Mouse (Mus musculus): ENCODE results near the gene Gm17657.
A peak's percentile ranks its signal among the peaks of the same experiment; 100 is the strongest.

Gene Gm17657

DNA sequence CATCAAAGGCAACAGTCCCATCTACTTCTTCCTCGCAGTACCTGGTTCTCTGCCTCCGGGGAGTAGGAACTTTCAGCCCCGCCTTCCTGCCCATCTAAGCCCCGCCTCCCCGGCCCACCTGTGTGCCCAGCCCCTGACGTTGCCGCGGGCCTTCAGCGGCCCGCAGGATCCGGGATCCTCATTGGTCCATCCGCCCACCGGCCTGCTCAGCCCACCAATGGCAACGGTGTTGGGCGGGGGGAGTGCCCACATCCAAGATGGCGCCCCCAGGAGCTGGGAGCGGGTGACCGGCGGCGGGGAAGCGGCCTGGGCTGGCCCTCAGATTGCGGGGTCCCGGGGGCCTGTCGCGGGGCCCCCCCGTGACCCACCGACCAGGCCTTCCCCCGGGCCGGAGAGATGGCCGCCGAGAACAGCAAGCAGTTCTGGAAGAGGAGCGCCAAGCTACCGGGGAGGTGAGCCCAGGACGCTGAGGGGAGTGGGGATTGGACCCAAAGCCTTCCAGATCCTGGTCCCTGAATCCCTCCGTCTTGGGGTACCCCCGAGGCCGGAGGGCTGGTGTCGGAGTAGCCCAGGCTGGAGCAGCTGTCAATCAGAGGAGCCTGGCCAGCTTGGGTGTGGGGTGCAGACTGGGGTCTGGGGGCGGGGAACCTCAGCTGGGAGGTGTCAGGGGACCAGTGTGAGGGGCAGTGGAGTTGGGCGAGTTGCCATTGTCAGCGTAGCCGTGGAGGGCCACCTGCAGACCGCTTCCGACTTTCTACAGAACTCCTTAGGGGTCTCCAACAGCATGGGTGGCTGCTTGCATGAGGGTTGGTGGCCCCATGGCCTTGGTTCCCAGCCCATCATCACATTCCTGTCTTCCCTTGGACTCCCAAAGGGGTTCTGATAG is at the start of gene Gm17657, which contains the start of gene Tbc1d22b:
Gene Gm17657, minus strand, starts transcription at position 96 of the 886 bp plus-strand sequence.
Gene Tbc1d22b, plus strand, starts transcription at position 243 of the 886 bp plus-strand sequence.
- peak; percentile 96 for DNase-seq

GRCm38 (mm10) chr17:29599051-29599450 is 49.6 kb upstream of the Gm17657 start:
- DNase-seq = no peak

DNA sequence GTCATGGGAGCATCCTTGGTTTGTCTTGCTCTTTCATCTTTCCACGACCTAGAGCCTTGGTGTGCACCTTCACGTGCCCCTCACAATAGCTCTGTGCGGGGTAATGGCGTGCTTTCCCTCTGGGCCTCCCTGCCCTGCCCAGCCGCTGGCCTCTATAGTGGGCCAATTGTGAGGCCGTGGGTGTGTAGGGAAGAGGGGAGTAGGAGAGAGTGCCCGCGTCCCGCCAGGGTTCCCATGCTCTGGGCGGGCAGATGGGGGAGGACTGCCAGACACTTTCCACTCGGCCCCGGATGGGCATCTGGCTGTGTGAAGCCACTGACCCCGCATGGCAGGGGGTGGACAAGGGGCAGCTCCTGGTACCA is 47.3 kb upstream of the Gm17657 start:
- no peak for DNase-seq

GRCm38 (mm10) chr17:29595891-29596770 is 46.7 kb upstream of the Gm17657 start:
- peak; percentile 63 for DNase-seq

GRCm38 (mm10) chr17:29589221-29589898 is 39.9 kb upstream of the Gm17657 start:
- DNase-seq = no peak

DNA sequence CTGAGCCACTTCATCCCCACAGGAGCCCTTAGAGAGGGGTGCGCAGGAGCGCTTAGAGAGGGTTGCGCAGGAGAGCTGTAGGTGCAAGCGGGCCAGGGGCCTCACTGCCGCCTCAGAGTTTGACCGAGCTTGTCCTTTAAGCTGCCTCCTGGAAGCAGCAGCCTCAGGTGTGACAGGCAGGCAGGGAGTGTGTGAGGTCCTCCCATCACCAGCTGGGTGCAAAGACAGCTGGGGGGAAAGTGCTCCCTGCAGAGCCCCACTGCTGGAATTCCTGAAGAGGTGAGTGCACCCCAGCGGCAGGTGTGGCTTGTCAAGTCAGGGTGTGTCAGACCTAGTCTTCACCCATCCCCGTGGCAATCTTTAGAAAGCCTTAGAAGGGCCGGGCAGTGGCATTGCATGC is 37.5 kb upstream of the Gm17657 start:
- no peak for DNase-seq

DNA sequence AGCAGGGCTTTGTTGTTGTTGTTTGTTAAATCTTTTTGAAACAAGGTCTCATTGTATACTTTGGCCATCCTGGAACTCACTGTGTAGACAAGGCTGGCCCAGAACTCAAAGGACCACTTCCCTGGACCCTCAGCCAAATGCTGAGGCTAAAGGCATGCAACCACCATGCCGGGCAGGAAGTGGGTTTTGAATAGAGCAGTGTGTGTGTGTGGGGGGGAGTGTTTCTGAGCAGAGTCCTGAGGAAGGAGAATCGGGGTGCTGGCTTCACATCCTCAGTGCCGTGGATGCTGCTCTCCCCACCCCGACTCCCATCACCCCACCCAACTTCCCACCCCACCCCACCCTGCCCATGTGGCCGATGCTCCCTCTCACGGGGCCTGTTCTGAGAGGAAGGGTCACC is 36.0 kb upstream of the Gm17657 start:
- DNase-seq = no peak

DNA sequence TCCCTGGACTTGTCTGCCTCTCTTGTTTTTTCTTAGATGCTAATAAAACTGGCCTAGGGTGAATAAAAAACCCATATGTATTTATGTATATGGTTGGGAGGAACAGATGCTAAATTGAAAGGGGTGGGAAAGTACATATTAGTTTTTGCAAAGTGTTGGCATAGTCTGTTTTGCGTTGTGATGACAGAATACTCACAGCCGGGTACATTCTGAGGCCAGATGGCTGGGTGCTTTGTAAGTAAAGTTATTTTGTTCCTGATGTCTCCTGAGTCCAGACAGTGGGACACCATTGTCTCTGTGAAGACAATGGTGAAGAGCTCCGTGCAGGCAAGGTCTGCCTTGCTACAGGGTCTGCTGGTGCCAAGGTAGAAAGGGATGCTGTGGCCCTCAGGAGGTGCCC is 35.3 kb upstream of the Gm17657 start:
- no peak for DNase-seq

- DNase-seq = no peak
Observed at GRCm38 (mm10) chr17:29584306-29584705, 34.9 kb upstream of the Gm17657 start.

GRCm38 (mm10) chr17:29583569-29583968 is 34.1 kb upstream of the Gm17657 start:
- no peak for DNase-seq

- no peak for DNase-seq
Observed at GRCm38 (mm10) chr17:29579579-29580126, 30.2 kb upstream of the Gm17657 start.

DNA sequence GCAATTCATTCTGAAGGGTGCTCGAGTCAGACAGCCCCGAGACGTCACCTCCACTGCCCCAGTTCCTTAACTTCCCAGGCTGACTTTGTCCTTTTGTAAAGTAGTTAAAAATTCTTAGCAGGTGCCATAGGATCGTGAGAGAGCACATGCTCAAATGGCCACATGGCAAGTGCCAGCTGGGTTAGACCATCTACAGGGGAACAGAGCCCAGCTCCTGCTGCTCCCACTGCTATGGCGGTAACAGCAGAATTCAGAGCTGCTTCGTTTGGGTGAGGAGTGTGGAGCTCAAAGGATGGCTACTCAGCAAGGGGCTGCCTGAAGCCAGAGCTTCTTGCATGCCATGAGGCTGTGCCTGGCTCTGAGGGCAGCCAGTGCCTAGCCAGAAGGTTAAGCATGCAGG is 20.4 kb upstream of the Gm17657 start:
- peak; percentile 20 for DNase-seq

DNA sequence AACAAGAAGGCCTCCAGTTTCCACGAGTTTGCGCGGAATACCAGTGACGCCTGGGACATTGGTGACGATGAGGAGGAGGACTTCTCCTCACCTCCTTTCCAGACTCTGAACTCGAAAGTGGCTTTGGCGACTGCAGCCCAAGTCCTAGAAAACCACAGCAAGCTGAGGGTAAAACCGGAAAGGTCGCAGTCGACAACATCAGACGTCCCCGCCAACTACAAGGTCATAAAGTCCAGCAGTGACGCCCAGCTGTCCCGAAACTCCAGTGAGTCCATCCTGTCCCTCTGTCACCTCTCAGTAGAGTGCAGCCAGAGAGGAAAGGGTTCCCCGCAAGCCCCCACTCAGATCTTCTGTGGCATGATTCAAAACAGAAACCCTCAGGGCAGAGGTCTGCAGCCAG is 19.0 kb upstream of the Gm17657 start:
- no peak for DNase-seq

GRCm38 (mm10) chr17:29565521-29565920 is 16.1 kb upstream of the Gm17657 start:
- no peak for DNase-seq

GRCm38 (mm10) chr17:29558476-29558875 is 9.0 kb upstream of the Gm17657 start:
- DNase-seq = no peak

DNA sequence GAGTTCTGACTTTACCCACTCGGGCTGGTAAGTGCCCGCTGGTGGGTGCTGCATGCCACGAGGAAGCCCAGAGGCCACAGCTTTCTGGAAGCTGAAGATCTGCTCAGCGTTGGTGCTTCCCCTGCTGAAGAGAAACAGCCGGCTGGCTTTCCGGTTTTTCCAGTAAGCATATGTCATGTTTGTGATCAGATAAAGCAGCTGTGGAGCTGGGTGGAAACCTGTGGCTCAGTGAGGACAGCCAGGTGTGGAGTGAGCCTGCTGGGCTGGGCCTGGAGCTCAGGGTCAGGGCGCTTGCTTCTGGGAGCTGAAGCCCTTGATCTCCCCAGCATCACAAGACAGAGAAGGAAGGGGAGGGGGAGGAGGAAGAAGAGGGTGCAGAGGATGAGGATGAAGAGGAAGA is 7.5 kb upstream of the Gm17657 start:
- DNase-seq = no peak

DNA sequence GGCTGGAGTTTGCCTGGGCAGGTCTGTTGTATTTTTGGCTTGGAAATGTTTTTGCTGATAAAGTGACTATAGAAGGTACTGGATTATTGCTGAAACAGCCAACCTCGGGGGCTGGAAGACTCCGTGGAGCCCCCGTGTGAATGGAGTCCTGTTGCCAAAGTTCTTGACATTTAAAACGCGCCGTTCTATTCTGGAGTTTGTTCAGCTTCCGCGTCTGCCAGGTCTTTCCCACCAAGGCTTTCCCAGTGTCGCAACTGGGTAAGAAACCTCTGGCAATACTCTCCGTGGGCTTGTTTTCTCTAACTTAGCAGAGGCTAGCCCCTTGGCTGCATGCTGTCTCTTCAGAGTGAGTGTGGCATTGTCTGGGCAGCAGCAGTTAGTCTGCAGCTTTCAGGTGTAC is 7.0 kb upstream of the Gm17657 start:
- no peak for DNase-seq

GRCm38 (mm10) chr17:29554176-29554575 is 4.7 kb upstream of the Gm17657 start:
- no peak for DNase-seq

DNA sequence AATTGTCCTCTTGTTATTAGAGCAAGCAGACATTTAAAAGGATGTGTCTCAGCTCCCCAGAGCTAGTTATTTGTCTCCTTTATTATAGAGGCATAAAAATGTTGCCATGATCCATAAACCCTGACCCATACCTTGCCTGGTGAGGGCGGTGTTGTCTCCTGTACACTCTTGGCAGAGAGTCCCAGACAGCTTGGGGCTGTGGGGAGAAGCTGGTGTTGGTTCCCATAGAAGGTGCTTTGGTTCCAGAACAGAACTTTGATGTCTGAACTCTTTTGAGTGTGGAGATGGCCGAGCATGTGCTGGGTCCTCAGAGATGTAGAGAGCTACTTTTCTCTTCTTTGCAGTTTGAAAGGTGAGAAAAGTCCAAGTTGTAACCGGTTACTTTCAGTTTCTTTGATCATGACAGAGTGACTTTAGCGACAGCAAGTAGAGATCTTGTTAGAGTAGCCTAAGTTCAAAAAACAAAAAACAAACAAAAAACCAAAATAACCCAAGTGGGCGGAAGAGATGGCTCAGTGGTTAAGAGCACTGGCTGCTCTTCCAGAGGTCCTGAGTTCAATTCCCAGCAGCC is 2.8 kb upstream of the Gm17657 start, which contains the start of gene Tmem217:
Gene Tmem217, minus strand, starts transcription at position 224 of the 571 bp plus-strand sequence.
- DNase-seq = no peak

DNA sequence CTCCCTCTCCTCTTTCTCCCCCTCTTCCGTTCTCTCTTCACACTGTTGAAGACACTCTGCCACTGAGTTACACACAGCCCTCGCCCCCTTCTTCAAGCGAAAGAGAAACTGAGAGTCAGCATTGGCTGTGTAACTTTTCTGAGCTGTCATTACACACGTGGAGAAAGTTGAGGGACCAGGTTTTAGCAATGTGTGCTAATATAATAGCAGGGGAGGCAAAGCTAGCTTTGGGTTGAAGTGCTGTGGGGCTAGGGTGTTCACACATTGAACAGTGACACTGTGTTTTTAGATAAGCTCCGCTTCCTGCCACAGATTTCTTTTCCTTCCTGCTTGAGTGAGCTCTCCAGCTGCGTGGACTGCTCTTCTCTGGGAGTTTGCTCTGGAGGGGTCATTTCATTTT is 1.6 kb upstream of the Gm17657 start:
- no peak for DNase-seq

DNA sequence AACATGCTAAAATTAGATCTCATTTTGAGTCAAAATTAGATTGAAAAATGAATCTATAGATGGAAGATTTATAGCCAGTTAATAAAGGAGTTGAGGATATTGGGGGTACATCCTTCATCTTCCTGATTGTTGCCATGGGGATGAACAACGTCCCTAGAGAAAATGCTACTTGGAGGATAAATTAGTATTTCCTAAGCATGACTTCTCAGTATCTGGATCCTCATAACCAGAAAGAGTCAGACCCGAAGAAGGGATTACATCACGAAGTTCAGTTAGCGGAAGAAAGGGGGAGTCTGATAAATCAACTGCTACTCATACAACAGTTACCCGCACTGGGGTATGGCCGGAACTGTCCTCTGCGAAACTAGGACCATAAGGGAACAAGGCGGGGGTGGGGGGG is 444 bp downstream of the Gm17657 start:
- DNase-seq = no peak

- no peak for DNase-seq
Observed at GRCm38 (mm10) chr17:29548494-29548893, 944 bp downstream of the Gm17657 start.
